Mouse (Mus musculus) ES-Bruce4 (cell line): Measurements from ENCODE around the gene Nop2. TPM values are rescaled to one million over a fixed set of nuclear protein-coding genes. Genes with fewer than 3 reads are reported as not detected.

Experiments
- H3K27ac ChIP-seq: 2 replicates; pipeline ENCODE4 v1.5.1; 2012; ENCODE audit warnings: low read length, inconsistent platforms; ENCODE audit not compliant: insufficient read depth
- H3K27me3 ChIP-seq: 2 replicates; pipeline ENCODE4 v1.6.1; 2012; ENCODE audit warnings: mild to moderate bottlenecking, low read length, inconsistent platforms; ENCODE audit not compliant: control insufficient read depth, poor library complexity, insufficient read depth, severe bottlenecking
- H3K36me3 ChIP-seq: 2 replicates; pipeline ENCODE4 v1.6.1; 2012; ENCODE audit warnings: inconsistent platforms, mild to moderate bottlenecking, low read length, moderate library complexity; ENCODE audit not compliant: control insufficient read depth, poor library complexity, insufficient read depth, severe bottlenecking
- H3K4me1 ChIP-seq: one replicate; pipeline ENCODE4 v1.8.1; 2011; ENCODE audit warnings: low read length; ENCODE audit not compliant: control insufficient read depth, insufficient read depth
- H3K4me3 ChIP-seq: 2 replicates; pipeline ENCODE4 v1.5.1; 2011; ENCODE audit warnings: low read depth, mild to moderate bottlenecking, low read length
- H3K9ac ChIP-seq: 2 replicates; pipeline ENCODE4 v1.6.1; 2012; ENCODE audit warnings: low read depth, mild to moderate bottlenecking, inconsistent platforms; ENCODE audit not compliant: poor library complexity, severe bottlenecking
- H3K9me3 ChIP-seq: replicated peaks from 2 replicates; pipeline ENCODE4 v1.6.1; 2012; ENCODE audit warnings: mild to moderate bottlenecking, low read length, inconsistent platforms; ENCODE audit not compliant: control insufficient read depth, poor library complexity, insufficient read depth, severe bottlenecking
- CTCF ChIP-seq: IDR thresholded peaks from one replicate; pipeline ENCODE4 v1.8.1; 2011; ENCODE audit warnings: low read depth, low read length
- EP300 ChIP-seq: IDR thresholded peaks from 2 replicates; pipeline ENCODE4 v1.6.1; 2011; ENCODE audit warnings: low read depth, low read length; ENCODE audit not compliant: insufficient read depth
- POLR2A ChIP-seq: IDR thresholded peaks from one replicate; pipeline ENCODE4 v1.8.1; 2011; ENCODE audit warnings: low read length; ENCODE audit not compliant: insufficient read depth
- polyA plus RNA-seq: library from polyadenylated mRNA; stranded (reverse); fragments of >200 nt; gene quantifications from 2 replicates; pipeline ENCODE4 v1.2.4, GENCODE M21; 2011; ENCODE audit warnings: low read depth; ENCODE audit not compliant: missing spikeins, insufficient read depth, insufficient read length

Gene Nop2
- polyA plus RNA-seq, 1 experiment: 75.1 TPM

DNA sequence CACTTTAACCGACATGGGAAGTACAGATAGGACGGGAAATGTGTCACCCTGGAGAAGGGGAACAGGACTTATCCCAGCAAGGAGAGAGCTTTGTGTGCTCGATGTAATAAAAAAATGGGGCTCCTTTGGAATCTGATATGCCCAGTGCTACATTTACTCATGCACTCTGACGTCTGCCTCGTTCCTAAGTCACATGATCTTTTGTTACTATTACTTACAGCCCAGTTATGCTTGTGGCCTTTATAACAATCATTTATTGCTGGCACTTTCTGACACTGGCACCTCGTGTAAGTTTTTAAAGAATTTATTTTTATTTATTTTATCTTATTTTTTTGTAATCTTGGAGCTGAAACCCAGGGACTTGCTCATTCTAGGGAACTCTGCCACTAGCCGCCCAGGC, 61.7 kb downstream of the Nop2 start:
- Histone ChIP-seq H3K4me3 (no peak overlapping the region), H3K27me3 (no peaks in the 10 kb centered on the region), H3K9ac (0 out of 2 replicates have a peak overlapping the region, but pooled peaks have one; percentile 20), H3K27ac (no peak overlapping the region), H3K9me3 (no peaks in the 10 kb centered on the region), H3K36me3 (peaks cover 27% of the 10 kb centered on the region), H3K4me1 (peaks cover 3% of the 10 kb centered on the region)
- TF ChIP-seq POLR2A (no peak), CTCF (no peak), EP300 (no peak)

Other genes with a start within 250 kb of the Nop2 start
- not detected in 2 replicates for gene Cd4, start 243.7 kb upstream of the Nop2 start, polyA plus RNA-seq
- 4.0 and 5.9 TPM in 2 replicates for gene Lag3, start 220.2 kb upstream of the Nop2 start, polyA plus RNA-seq
- 382 and 383 TPM in 2 replicates for gene Ptms, start 211.8 kb upstream of the Nop2 start, polyA plus RNA-seq
- gene Mlf2, start 200.5 kb upstream of the Nop2 start, polyA plus RNA-seq: 263 and 294 TPM in 2 replicates
- gene Cops7a, start 166.4 kb upstream of the Nop2 start, polyA plus RNA-seq: 145 and 154 TPM in 2 replicates
- 14.3 and 21.4 TPM in 2 replicates for gene Pianp, start 135.2 kb upstream of the Nop2 start, polyA plus RNA-seq
- gene Zfp384, start 122.8 kb upstream of the Nop2 start, polyA plus RNA-seq: 32.4 and 33.8 TPM in 2 replicates
- gene Ing4, start 92.1 kb upstream of the Nop2 start, polyA plus RNA-seq: 44.0 and 54.7 TPM in 2 replicates
- gene Acrbp, start 82.2 kb upstream of the Nop2 start, polyA plus RNA-seq: 25.3 and 25.7 TPM in 2 replicates
- 2.5 and 3.7 TPM in 2 replicates for gene Lpar5, start 64.0 kb upstream of the Nop2 start, polyA plus RNA-seq
- gene Chd4, start 35.9 kb upstream of the Nop2 start, polyA plus RNA-seq: 307 and 317 TPM in 2 replicates
- gene Iffo1, start 13.3 kb downstream of the Nop2 start, polyA plus RNA-seq: 8.3 and 9.9 TPM in 2 replicates
- 933 and 990 TPM in 2 replicates for gene Gapdh, start 34.6 kb downstream of the Nop2 start, polyA plus RNA-seq
- gene Ncapd2, start 59.8 kb downstream of the Nop2 start, polyA plus RNA-seq: 383 and 401 TPM in 2 replicates
- 113 TPM in 2 replicates for gene Mrpl51, start 59.9 kb downstream of the Nop2 start, polyA plus RNA-seq
- 9.4 and 14.3 TPM in 2 replicates for gene Vamp1, start 83.6 kb downstream of the Nop2 start, polyA plus RNA-seq
- gene Tapbpl, start 100.0 kb downstream of the Nop2 start, polyA plus RNA-seq: 2.1 and 3.9 TPM in 2 replicates
- gene Cd27, start 105.1 kb downstream of the Nop2 start, polyA plus RNA-seq: not detected in 2 replicates
- 2.2 and 3.6 TPM in 2 replicates for gene Tuba3a, start 154.1 kb downstream of the Nop2 start, polyA plus RNA-seq
- 8.0 and 9.5 TPM in 2 replicates for gene Ltbr, start 182.0 kb downstream of the Nop2 start, polyA plus RNA-seq
- 2.0 and 2.3 TPM in 2 replicates for gene Scnn1a, start 188.8 kb downstream of the Nop2 start, polyA plus RNA-seq
- 13.1 and 19.8 TPM in 2 replicates for gene Tnfrsf1a, start 217.5 kb downstream of the Nop2 start, polyA plus RNA-seq
- gene Plekhg6, start 248.9 kb downstream of the Nop2 start, polyA plus RNA-seq: 2.3 and 2.5 TPM in 2 replicates